Mouse (Mus musculus): ENCODE data around the gene Dctn1. TPM values are rescaled to one million over a fixed set of nuclear protein-coding genes. Genes with fewer than 3 reads are reported as not detected.
A peak's percentile ranks its signal among the peaks of the same experiment; 100 is the strongest.

The Dctn1 gene
- total RNA-seq, 4 experiments from 2014 or later, result 120 to 137 (median 134) TPM

GRCm38 (mm10) chr6:83231486-83231885, 65.8 kb downstream of the Dctn1 start:
- no peak for DNase-seq (ENCODE audit: low spot score)

DNA sequence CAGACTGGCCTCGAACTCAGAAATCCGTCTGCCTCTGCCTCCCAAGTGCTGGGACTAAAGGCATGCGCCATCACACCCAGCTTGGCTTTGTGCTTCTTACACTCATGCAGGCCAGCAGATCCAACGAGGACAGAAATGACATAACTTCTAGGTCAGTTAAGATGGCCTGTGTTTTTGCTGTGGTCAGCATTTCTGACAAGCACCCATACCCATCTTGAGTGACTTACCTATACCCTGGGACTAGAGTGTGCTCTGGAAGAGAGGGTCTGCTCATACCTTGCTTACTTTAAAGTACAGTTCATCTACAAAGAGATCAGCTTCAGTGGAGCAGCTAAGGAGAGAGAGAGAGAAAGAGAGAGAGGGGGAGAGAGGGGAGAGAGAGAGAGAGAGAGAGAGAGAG, 67.6 kb downstream of the Dctn1 start:
- DNase-seq (ENCODE audit: low spot score), result no peak

DNA sequence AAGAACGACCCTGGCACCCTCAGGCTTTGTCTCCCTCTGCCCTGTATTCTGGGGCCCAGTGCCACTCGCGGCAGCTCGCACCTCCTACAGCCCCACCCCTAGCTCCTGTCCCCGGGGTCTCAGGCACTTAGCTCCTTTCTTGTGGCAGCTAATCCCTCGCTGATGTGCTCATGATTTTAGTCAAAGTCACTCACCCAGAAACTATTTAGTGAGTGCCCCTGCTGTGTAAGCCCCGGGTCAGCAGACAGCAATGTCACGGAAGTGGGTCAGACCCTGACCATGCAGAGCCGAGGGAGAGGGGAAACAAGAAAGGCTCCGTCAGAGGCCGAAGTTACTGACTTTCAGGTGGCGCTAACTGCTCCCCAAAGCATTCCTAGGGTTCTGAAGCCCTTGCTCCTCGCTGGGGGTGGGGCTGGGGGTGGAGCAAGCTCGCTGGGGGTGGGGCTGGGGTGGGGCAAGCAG, 68.6 kb downstream of the Dctn1 start:
- DNase-seq (ENCODE audit: low spot score), result no peak

GRCm38 (mm10) chr6:83237123-83237522, 71.4 kb downstream of the Dctn1 start:
- no peak for DNase-seq (ENCODE audit: low spot score)

GRCm38 (mm10) chr6:83244422-83245061, 78.8 kb downstream of the Dctn1 start:
- no peak for DNase-seq (ENCODE audit: low spot score)

DNA sequence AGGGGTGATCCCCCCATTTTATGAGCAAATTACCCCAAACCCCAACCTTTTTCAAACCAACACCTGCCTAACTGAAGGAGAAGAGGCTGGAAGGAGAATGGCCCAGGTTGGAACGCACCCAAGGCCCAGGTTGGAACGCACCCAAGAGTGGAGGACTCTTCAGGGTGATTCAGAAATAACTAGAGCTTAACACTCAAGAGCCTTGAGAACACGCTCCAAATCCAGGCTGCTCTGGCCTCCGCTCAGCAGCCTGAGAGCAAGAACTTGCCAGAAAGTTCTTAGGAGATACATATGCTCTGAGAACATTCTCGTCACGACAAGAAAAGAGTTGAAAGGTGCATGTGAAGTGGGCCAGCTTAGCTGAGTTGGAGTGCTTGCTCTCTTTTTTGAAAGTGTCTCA, 79.4 kb downstream of the Dctn1 start:
- DNase-seq (ENCODE audit: low spot score), result peak; percentile 65

GRCm38 (mm10) chr6:83245997-83246396, 80.3 kb downstream of the Dctn1 start:
- DNase-seq (ENCODE audit: low spot score), result no peak

DNA sequence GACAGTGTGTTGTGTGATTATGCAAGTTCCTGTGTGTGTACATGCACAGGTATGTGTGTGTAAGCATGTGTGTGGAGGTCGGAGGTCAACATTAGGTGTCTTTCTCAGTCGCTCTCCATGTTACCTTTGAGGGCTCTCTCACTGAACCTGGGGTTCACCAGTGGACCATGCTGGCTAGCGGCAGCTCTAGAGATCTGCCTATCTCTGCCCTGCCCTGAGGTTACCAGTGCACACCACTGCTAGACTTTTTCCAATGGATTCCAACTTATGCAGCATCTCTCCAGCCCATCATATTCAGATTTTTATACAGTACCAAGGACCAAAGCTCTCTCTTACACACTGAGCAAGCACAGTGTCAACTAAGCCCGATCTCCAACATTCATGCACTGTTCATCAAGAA, 81.0 kb downstream of the Dctn1 start:
- DNase-seq (ENCODE audit: low spot score), result no peak

GRCm38 (mm10) chr6:83247153-83247552, 81.4 kb downstream of the Dctn1 start:
- no peak for DNase-seq (ENCODE audit: low spot score)

Other genes starting within 250 kb of the Dctn1 start
- gene Sema4f, start 226.2 kb upstream of the Dctn1 start, total RNA-seq (2022), result under 1 TPM in 3 of 4 experiments, not detected in 1; 0.17 to 0.31 (median 0.22) TPM
- not detected for gene M1ap, start 219.0 kb upstream of the Dctn1 start, total RNA-seq (2022)
- 1 to 10 TPM; 1.9 to 2.2 (median 2.0) TPM for gene Dok1, start 132.4 kb upstream of the Dctn1 start, total RNA-seq (2022)
- 1 to 10 TPM; 1.7 to 2.6 (median 2.0) TPM for gene Loxl3, start 131.7 kb upstream of the Dctn1 start, total RNA-seq (2022)
- gene Aup1, start 111.4 kb upstream of the Dctn1 start, total RNA-seq (2022), result 10 to 100 TPM; 63.1 to 78.6 (median 72.3) TPM
- gene Htra2, start 110.6 kb upstream of the Dctn1 start, total RNA-seq (2022), result 10 to 100 TPM; 33.9 to 37.7 (median 34.7) TPM
- gene Dqx1, start 108.1 kb upstream of the Dctn1 start, total RNA-seq (2022), result 1 to 10 TPM in 1 of 4 experiments, under 1 TPM in 3; 0.55 to 1.4 (median 0.84) TPM
- under 1 TPM in 1 of 4 experiments, not detected in 3; 0.16 TPM for gene Tlx2, start 95.6 kb upstream of the Dctn1 start, total RNA-seq (2022)
- gene Pcgf1, start 88.1 kb upstream of the Dctn1 start, total RNA-seq (2022), result 1 to 10 TPM; 7.6 to 9.8 (median 8.5) TPM
- gene Lbx2, start 79.6 kb upstream of the Dctn1 start, total RNA-seq (2022), result 1 to 10 TPM in 3 of 4 experiments, under 1 TPM in 1; 0.90 to 2.9 (median 1.3) TPM
- gene Ccdc142, start 64.3 kb upstream of the Dctn1 start, total RNA-seq (2022), result 1 to 10 TPM in 3 of 4 experiments, under 1 TPM in 1; 0.72 to 2.8 (median 1.3) TPM
- 1 to 10 TPM in 3 of 4 experiments, under 1 TPM in 1; 0.57 to 1.9 (median 1.2) TPM for gene Gm42688, start 64.3 kb upstream of the Dctn1 start, total RNA-seq (2022)
- gene Mrpl53, start 56.9 kb upstream of the Dctn1 start, total RNA-seq (2022), result 100 to 1,000 TPM; 132 to 143 (median 140) TPM
- 10 to 100 TPM in 1 of 4 experiments, 1 to 10 TPM in 3; 6.0 to 10.3 (median 8.0) TPM for gene Mogs, start 50.4 kb upstream of the Dctn1 start, total RNA-seq (2022)
- 10 to 100 TPM; 75.5 to 91.1 (median 82.0) TPM for gene Wbp1, start 44.4 kb upstream of the Dctn1 start, total RNA-seq (2022)
- gene Ino80b, start 40.5 kb upstream of the Dctn1 start, total RNA-seq (2022), result 10 to 100 TPM; 11.3 to 19.5 (median 15.3) TPM
- 1 to 10 TPM; 4.8 to 5.4 (median 5.3) TPM for gene Rtkn, start 30.5 kb upstream of the Dctn1 start, total RNA-seq (2022)
- gene Wdr54, start 9.5 kb upstream of the Dctn1 start, total RNA-seq (2022), result 1 to 10 TPM; 2.1 to 2.6 (median 2.4) TPM
- under 1 TPM; 0.16 to 0.41 (median 0.18) TPM for gene 1700003E16Rik, start 9.5 kb upstream of the Dctn1 start, total RNA-seq (2022)
- not detected for gene Slc4a5, start 53.9 kb downstream of the Dctn1 start, total RNA-seq (2022)
- gene Mthfd2, start 160.0 kb downstream of the Dctn1 start, total RNA-seq (2022), result 1 to 10 TPM; 1.0 to 2.2 (median 1.9) TPM
- gene Mob1a, start 160.1 kb downstream of the Dctn1 start, total RNA-seq (2022), result 10 to 100 TPM; 15.5 to 28.4 (median 20.2) TPM
- gene Bola3, start 183.2 kb downstream of the Dctn1 start, total RNA-seq (2022), result 100 to 1,000 TPM; 295 to 417 (median 378) TPM

Data from heart, adult 8-10 months (tissue).